Mouse (Mus musculus): ENCODE data around the gene Stox1. TPM values are rescaled to one million over a fixed set of nuclear protein-coding genes. Genes with fewer than 3 reads are reported as not detected.
"Not testable (repeated sequence)": the region's sequence is repeated elsewhere in the genome, so short reads cannot be mapped to it uniquely, and the experiment has no call there.

Stox1 gene
- not detected in 2 replicates for total RNA-seq (2015; ENCODE audit: low replicate concordance)
- not detected in 2 replicates for total RNA-seq (2017; ENCODE audit: low replicate concordance)

DNA sequence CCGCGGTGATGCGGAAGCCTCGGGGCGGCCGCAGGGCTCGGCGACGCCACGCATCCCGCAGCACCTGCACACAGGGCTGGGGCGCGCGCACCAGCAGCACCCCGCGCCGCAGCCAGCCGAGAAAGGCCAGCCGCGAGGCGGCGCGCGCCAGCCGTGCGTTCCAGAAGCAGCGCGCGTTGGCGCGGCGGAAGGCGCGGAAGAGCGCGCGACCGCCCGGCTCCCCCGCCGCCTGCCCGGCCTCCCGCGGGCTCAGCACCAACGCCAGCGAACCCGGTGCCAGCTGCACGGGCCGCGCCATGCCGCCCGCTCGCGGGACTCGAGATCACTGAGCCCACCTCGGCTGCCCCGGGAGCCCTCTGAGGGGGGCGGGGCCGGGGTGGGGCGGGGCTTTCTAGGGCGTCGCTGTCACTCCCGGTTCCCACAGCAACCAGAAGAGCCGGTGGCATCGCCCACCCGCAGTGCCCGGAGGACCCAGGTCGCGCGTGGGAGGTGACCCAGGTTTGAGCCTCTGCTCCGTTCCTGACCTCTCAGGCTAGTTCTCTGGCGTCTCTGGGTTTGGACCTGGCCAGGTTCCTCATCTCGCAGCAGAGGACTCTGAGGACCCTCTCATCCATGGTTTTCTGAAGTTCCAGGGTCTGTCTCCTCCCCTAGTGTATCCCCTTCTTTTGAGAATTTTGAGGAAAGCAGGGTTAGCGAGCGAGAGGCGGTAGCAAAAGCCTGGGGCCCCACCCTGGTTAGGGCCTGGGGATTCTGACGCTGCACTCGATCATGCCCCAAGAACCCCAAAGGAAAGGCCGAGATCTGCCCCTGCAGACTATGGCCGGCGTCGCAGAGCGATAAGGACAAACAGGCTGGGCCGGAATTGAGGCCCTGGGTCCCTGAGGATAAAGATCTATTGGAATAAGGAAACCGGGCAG is at the start of gene Stox1:
Gene Stox1, minus strand, starts transcription at position 358 of the 917 bp plus-strand sequence.
- no peak for ATAC-seq (replicated peaks; ENCODE audit: low FRiP score, poor library complexity, severe bottlenecking)

DNA sequence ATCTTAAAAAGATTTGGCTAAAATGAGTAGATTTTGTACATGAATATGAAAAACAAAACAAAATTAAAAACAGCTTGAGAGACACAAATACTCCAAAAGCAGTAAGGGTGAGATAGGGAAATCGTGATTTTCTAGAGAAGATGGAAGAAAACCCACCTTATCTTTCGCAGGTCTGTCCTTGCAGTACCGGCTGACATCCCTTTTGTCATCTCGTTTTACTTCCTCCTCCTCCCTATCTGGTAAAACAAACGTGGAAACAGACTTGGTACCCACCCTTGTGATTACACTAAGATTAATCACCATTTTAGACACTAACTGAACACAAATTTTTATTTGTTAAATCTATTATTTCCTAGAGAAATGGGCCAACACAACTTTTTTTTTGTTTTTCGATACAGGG is 24.9 kb upstream of the Stox1 start:
- ATAC-seq (replicated peaks; ENCODE audit: low FRiP score, poor library complexity, severe bottlenecking) = no peak

DNA sequence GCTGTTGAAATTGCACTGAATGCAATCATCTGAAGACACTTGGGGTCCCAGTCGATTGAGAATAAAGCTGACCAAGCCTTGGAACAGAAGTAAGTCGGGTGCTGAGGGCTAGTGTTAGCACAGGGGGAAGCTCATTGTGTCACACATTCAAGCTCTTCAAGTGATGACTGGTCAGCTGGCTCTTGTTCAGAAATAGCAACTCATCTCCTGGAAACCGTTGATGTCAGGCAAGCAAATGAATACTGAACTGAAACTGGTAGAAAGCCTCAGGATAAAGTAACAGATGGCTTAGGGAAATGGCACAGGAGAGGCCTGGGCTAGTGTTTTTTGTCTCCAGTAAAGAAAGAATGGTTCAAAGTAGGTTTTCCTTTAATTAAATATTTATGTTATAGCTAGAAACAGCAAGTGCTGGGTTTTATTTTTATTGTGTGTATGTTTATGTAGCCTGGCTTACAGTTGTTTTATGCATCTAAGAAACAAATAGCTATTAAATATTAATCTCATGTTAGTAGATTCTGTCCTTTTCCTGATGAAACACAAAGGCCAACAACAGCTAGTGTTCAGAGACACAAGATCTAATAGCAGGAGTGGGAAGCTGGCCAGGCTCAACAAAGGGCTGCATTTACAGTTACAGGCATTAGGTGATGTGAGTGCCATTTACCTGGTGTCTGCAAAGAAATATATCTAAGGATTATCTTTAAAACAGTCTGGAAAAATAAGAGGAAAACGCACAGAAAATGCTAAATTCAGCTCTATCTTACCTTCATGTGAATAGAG is 14.2 kb upstream of the Stox1 start:
- no peak for ATAC-seq (replicated peaks; ENCODE audit: low FRiP score, poor library complexity, severe bottlenecking)

DNA sequence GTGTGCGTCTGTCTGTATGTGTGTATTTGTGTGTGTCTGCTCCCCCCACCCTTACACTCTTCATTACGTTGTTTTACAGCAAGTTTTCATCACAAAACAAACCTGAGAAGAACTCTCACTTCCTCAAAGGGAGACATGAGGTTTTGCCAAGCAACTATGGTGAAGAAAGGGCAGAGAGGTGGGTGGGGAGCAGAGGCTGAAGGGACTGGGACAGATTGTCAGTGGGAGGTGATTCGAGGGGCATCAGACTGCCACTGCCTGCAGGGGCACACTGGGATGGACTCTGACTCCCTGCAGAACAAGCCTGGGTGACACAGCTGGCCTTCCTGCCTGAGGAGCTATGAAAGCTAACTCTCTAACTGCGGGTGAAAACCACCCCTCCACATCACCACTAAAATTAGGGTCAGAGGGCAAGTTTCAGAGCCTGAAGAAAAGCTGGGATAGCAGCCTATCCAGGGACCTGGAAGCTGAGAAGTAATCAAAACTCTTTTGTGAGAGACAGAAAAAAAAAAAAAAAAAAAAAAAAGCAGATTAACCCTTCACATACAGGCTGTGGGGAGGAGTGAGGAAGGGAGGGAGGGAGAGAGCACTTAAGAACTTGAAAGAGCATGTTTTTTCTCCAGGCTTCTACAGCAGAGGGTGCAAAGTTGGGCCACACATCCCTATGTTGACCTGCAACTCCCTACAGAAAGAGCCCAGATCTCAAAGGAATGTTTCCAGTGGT is 11.2 kb upstream of the Stox1 start:
- no peak for ATAC-seq (replicated peaks; ENCODE audit: low FRiP score, poor library complexity, severe bottlenecking)

DNA sequence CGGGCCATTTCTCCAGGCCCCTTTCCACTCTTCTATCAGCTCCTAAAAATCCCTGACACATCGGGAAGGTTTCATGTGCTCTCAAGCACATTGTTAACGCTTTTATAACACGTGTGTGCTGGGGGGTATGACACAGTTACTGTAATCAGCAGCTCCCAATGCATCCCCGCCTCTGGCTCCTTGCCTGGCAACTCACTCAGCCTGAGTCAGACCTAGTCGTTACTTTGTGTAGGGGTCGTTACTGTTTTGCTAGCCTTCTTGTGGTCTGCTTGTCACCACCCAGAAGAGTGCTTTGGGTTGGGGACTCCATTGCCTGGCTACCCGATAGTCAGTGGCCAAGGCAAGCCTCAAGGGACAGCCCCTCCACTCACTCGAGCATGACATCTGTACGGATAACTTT is 4.9 kb upstream of the Stox1 start:
- ATAC-seq (replicated peaks; ENCODE audit: low FRiP score, poor library complexity, severe bottlenecking) = no peak

DNA sequence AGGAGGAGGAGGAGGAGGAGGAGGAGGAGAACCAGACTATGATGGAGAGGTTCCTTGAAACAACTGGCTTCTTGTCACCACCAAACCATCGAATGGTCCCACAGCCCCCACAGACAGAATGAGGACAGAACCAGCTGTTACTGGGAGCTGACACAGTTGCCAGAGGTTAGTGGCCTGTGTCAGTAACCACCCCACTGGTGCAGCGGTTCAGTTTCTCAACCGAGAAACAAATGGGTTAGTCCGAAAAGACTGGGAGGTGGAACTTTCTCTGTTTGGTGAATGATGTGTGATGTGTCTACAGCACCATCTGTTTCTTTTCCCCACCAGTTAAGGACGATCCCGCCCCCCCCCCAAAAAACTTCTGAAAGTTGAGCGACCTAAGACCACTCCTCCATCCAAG is 992 bp downstream of the Stox1 start:
- no peak for ATAC-seq (replicated peaks; ENCODE audit: low FRiP score, poor library complexity, severe bottlenecking)

DNA sequence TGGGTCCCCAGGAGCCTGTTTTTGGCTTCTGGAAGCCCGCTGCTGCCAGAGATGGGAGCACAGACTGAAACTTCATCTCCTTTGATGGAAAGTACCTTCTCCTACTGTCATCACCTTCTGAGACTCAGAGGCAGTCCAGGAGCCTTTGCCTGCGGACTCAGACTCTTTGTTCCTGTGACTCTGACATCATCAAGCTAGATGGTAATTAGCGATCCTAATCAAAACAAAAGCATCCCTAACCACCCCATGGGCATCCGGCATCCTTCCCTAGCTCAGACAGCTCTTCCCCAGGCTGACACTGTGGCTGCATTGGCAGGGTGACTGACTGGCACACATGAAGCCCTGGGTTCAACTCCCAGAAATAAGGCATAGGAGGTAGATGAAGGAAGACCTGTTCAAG is 3.2 kb downstream of the Stox1 start:
- no peak for ATAC-seq (replicated peaks; ENCODE audit: low FRiP score, poor library complexity, severe bottlenecking)

DNA sequence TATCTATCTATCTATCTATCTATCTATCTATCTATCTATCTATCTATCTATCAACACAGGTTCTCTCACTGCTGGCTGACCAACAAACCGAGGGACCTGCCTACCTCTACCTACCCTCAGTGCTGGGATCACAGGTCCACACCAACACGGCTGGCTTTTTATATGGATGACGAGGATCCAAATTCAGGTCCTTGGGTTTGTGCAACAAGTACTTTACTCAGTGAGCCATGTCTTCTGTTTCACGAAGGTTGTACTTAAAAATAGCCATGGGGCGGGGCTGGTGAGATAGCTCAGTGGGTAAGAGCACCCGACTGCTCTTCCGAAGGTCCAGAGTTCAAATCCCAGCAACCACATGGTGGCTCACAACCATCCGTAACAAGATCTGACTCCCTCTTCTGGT is 5.4 kb downstream of the Stox1 start:
- not testable (repeated sequence) for ATAC-seq (replicated peaks; ENCODE audit: low FRiP score, poor library complexity, severe bottlenecking)

DNA sequence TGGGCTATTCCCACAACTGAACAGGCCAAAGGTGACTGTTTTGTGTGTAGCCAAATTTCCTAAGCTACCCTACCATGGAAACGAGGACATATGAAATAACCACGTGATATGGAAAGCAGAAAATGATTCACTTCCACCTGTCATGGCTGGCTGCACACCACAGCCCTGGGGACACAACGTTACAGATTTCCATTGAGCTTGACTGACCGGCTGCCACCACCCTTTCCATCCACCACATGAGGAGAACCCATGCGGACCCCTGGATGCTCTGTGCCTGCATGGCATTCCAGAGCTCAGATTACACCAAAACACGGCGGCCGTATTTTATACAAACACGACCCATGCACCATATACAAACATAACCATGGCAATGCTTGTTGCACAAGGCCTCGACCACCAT is 12.5 kb downstream of the Stox1 start:
- no peak for ATAC-seq (replicated peaks; ENCODE audit: low FRiP score, poor library complexity, severe bottlenecking)

DNA sequence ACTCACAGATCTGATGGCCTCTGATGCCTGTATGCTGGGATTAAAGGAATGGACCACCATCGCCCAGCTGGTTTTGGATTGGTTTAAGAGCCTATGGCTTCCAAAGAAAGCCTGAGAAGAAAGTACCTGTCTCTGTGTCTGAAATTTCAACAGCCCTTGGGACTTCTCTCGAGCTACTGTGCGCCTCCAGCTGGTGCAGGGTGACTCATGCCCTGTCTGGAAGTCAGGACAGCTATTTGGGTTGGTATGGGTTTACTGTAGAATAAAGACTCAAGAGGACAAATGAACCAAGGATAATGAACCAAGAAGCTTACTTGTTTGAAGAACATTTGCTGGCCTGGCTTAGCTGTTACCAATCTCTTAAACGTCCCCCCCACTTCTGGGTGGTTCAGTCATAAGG is 22.3 kb downstream of the Stox1 start:
- ATAC-seq (replicated peaks; ENCODE audit: low FRiP score, poor library complexity, severe bottlenecking) = no peak

DNA sequence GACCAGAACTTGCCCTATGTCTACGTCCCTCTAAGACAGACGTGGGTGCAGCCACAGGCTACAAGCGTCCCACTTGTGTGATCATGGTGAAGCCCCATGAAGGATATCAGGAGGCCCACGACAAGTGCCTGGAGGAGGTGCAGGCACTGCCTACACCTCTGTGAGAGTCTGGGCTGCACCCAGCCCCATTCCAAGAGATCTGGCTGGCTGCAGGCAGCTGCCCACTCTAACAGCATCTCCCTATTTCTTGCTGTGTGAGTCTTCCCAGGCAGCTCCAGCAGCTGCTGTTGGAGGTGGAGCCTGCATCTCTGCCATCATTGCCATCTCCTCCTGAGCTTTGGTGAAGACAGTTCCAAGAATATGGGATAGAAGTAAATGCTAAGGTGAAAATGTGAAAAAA is 23.5 kb downstream of the Stox1 start:
- ATAC-seq (replicated peaks; ENCODE audit: low FRiP score, poor library complexity, severe bottlenecking) = no peak

DNA sequence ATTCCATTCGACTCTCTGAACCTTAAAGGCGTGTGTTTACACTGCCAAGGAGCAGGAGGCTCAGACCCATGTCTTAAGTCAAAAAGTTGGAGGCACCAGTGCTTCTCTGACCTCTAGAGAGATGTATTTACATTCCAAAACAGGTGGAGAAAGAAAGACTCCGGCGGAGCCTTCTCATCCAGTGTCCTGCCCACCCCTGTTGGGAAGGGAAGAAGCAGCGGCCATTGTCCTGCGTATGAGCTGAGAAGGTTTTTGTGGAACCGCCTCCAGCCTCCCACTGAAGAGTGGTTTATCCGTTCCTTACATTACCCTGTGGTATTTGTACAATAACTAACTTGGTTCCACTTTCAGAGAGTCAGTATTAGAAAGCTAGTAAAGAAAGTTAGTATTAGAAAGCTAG is 33.2 kb downstream of the Stox1 start:
- ATAC-seq (replicated peaks; ENCODE audit: low FRiP score, poor library complexity, severe bottlenecking) = no peak

DNA sequence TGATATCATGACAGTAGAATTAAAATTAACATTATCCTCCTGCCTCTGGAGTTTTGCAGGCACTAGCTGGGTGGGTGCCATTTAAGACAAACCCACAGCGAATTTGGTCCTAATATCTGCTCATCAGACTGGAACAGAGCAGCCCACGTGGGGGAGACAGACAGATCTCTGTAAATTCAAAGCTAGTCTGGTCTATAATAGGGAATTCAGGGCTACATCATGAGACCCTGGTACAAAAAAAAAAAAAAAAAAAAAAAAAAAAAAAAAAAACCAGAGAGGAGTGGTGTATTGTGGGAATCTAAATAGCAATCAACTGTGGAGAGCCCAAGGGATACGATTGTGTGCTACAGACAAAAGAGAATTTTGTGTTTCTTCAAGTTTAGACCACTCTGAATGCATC is 33.7 kb downstream of the Stox1 start:
- no peak for ATAC-seq (replicated peaks; ENCODE audit: low FRiP score, poor library complexity, severe bottlenecking)

DNA sequence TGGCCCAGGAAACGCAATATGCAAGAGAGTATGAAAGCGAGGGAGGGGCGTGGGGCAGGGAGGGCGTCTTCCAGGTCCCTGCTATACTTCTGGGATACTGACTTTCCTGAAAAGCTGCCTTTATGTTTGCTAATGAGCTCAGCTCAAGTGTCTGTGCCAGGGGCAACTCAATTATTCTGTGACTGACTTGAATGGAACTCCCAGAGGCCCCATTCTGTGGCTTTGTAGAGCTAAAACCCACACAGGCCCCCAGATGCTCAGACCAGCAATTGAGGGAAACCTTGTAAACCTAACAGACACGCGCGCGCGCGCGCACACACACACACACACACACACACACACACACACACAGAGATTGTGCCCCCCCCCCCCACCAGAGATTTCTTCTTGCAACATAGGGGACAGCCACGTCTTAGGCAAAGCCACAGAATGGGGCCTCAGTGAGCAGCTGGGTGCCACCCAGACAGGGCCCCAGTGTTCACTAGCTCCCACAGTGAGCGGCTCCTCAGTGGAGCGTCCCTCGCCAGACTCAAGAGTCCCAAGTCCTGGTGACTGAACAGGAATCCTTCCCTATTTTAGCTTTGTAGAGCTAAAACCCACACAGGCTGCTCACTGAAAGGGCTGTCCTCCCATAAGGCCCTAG is 38.8 kb downstream of the Stox1 start:
- ATAC-seq (replicated peaks; ENCODE audit: low FRiP score, poor library complexity, severe bottlenecking) = no peak

DNA sequence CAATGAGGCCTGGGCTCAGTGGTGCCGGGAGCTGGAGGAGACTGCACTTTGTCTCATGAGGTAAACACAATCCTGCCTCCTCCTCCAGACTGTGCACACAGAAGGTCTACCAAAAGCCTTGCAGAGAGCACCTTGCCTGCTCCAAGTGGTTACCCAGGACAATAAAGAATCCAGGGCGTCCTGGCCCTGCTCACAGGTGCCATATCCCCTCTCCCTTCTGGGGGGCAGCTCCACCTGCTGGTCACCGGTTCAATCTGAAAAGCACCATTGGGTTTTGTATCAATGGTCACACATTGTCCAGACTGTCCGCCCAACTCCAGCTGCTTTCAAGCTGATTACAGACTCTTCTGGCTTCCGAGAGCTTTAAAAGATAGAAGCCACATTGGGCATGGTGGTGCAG is 42.9 kb downstream of the Stox1 start:
- ATAC-seq (replicated peaks; ENCODE audit: low FRiP score, poor library complexity, severe bottlenecking) = no peak

DNA sequence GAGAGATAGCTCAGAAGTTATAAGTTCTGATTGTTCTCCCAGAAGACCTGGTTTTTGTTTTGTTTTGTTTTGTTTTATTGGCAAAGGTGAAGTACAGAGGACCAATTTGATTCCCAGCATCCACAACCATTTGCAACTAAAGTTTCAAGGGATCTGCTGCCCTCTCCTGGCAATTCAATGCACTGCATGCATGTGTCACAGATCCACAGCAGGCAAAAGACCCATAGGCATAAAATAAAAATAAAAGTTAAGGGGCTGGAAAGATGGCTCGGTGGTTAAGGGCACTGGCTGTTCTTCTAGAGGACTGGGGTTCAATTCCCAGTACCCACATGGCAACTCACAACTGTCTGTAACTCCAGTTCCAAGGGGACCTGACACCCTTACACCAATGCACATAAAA is 46.1 kb downstream of the Stox1 start:
- no peak for ATAC-seq (replicated peaks; ENCODE audit: low FRiP score, poor library complexity, severe bottlenecking)

DNA sequence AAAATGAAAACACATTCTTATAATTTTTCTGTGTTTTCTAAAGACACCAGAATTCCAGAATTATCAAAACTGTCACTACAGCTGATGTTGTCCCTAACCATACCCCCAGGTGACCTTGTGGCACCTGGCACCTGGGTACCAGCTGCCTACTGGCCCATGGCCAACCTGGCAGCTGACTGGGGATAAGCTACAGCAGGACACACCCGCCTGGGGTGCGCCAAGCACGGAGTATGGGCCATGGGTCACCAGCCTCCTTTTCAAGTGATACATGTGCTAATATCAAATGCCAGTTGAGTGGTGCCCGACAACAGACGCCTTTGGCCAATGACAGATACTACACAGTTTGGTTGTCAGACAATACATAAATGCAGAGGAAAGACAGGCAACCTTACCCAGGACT is 48.6 kb downstream of the Stox1 start:
- no peak for ATAC-seq (replicated peaks; ENCODE audit: low FRiP score, poor library complexity, severe bottlenecking)

DNA sequence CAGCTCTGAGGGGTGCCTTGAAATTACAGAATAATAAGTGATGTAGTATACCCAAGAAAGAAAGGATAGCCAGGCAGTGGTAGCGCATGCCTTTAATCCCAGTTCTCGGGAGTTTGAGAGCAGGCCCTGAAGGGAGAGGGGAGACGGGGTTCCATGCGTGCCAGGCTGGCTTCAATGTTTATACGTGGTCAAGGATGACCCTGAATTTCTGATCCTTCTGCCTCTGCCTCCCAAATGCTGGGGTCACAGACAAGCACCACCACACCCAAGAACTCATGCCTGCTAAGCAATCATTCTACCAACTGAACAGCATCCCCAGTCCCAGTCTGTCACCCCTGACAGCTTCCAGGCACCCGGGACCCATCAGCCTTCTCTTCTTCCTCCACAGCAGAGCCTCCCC is 49.7 kb downstream of the Stox1 start:
- no peak for ATAC-seq (replicated peaks; ENCODE audit: low FRiP score, poor library complexity, severe bottlenecking)

DNA sequence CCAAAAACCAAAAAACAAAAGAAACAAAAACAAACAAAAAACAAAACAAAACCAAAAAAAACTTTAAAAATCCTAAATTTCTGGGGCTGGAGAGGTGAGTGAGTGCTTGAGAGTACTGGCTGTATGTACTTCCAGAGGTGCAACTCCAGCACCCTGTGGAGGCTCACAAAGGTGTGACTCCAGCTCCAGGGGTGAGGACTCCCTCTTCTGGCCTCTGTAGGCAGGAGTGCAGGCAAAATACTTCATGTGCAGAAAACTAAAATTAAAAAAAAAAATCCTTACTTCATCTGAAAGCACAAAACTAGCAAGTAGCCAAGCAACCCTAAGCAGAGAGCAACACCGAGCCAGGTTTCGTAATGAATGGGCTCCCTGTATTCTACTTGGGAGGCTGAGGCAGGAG is 53.6 kb downstream of the Stox1 start:
- no peak for ATAC-seq (replicated peaks; ENCODE audit: low FRiP score, poor library complexity, severe bottlenecking)

DNA sequence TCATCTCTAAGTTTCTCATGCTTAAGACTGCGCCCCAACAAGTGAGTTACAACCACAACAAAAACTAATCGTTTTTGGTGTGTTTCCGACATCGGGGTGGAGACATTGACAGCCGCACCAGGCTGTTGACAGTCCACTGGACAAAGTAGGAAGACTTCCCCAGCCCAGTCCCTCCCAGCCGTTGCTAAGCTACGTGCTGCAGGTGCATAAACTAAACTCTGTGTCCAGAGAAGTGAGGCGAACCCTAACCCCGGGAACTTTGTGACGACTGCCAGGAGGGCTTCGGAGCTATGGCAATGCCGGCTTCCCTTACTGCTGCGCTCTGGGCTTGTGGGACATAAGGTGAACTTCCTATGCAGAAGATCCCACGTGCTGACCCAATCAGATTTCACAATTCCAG is 56.7 kb downstream of the Stox1 start:
- no peak for ATAC-seq (replicated peaks; ENCODE audit: low FRiP score, poor library complexity, severe bottlenecking)

All from erythroblast, adult 5-6 weeks (primary cell).